Mouse (Mus musculus) CH12.LX (cell line): Measurements from ENCODE around the gene Dpy19l3. TPM values are rescaled to one million over a fixed set of nuclear protein-coding genes. Genes with fewer than 3 reads are reported as not detected.

Source experiments
- DNase-seq: peaks from one replicate; pipeline ENCODE4 v3.0.0-alpha.2; 2013; ENCODE audit errors: extremely low read depth
- H3K27ac ChIP-seq: 2 replicates; pipeline ENCODE4 v1.5.1; 2012; ENCODE audit warnings: low read depth, mild to moderate bottlenecking, control low read depth, moderate library complexity; ENCODE audit not compliant: insufficient read depth
- H3K27me3 ChIP-seq: replicated peaks from 2 replicates; pipeline ENCODE3; 2012; ENCODE audit warnings: inconsistent platforms
- H3K36me3 ChIP-seq, 2 experiments: replicated peaks in 1 of 2; 2 replicates each; pipeline versions ENCODE3 to v1.6.1; 2012; ENCODE audit warnings: inconsistent platforms in 1 of 2, low read length in 1 of 2, mild to moderate bottlenecking in 1 of 2, mixed read lengths in 1 of 2, moderate library complexity in 1 of 2; ENCODE audit not compliant: control insufficient read depth in 1 of 2, insufficient read depth in 1 of 2
- H3K4me1 ChIP-seq, 2 experiments: 2 replicates each; pipeline ENCODE4 v1.6.1; 2012; ENCODE audit warnings: inconsistent platforms in 1 of 2, moderate library complexity in 1 of 2; ENCODE audit not compliant: insufficient read depth in 2 of 2, control insufficient read depth in 1 of 2
- H3K4me2 ChIP-seq: 2 replicates; pipeline ENCODE4 v1.6.1; 2012; ENCODE audit warnings: low read depth, mild to moderate bottlenecking, control low read depth; ENCODE audit not compliant: poor library complexity, insufficient read depth, severe bottlenecking
- H3K4me3 ChIP-seq, 3 experiments: fragments of 150-350 bp in 1 of 3; sonication (generic) in 1 of 3; replicated peaks in 1 of 3; 2 replicates each; pipeline versions ENCODE3 to v1.5.1; 2011 to 2012; ENCODE audit warnings: low read depth in 2 of 3, low read length in 2 of 3, mild to moderate bottlenecking in 2 of 3, moderate library complexity in 2 of 3, control low read depth in 1 of 3, improper control_type of control experiment in 1 of 3, inconsistent platforms in 1 of 3, mixed read lengths in 1 of 3; ENCODE audit not compliant: poor library complexity in 1 of 3
- H3K79me2 ChIP-seq: replicated peaks from 2 replicates; pipeline ENCODE4 v1.6.1; 2012; ENCODE audit warnings: mild to moderate bottlenecking, moderate library complexity; ENCODE audit not compliant: control insufficient read depth, poor library complexity, insufficient read depth, severe bottlenecking; ENCODE audit errors: extremely low read depth
- H3K9ac ChIP-seq: 2 replicates; pipeline ENCODE4 v1.6.1; 2012; ENCODE audit warnings: low read depth, mild to moderate bottlenecking, control low read depth, moderate library complexity; ENCODE audit not compliant: insufficient read depth
- H3K9me3 ChIP-seq: replicated peaks from 2 replicates; pipeline ENCODE3; 2012; ENCODE audit warnings: low read length, inconsistent platforms, mixed read lengths
- BHLHE40 ChIP-seq: IDR thresholded peaks from 2 replicates; pipeline ENCODE4 v1.6.1; 2011; ENCODE audit warnings: mild to moderate bottlenecking, low read depth, low read length, improper control_type of control experiment
- CHD2 ChIP-seq: IDR thresholded peaks from 2 replicates; pipeline ENCODE4 v1.6.1; 2011; ENCODE audit warnings: low read length, improper control_type of control experiment
- CTCF ChIP-seq, 2 experiments: IDR thresholded peaks in 1 of 2; conservative IDR thresholded peaks in 1 of 2; 2 replicates each; pipeline ENCODE4 v1.5.1; 2011 to 2012; ENCODE audit warnings: low read depth in 2 of 2, low read length in 2 of 2, improper control_type of control experiment in 1 of 2, inconsistent platforms in 1 of 2, mild to moderate bottlenecking in 1 of 2, moderate library complexity in 1 of 2
- E2F4 ChIP-seq: IDR thresholded peaks from 2 replicates; pipeline ENCODE4 v1.6.1; 2011; ENCODE audit warnings: low read depth, low read length, improper control_type of control experiment; ENCODE audit not compliant: insufficient replicate concordance
- ELF1 ChIP-seq: IDR thresholded peaks from 2 replicates; pipeline ENCODE4 v1.6.1; 2014; ENCODE audit warnings: low read depth, mild to moderate bottlenecking, inconsistent platforms, low read length, improper control_type of control experiment
- GABPA ChIP-seq: IDR thresholded peaks from 2 replicates; pipeline ENCODE4 v1.6.1; 2012; ENCODE audit warnings: low read depth, low read length, improper control_type of control experiment, inconsistent platforms; ENCODE audit not compliant: insufficient replicate concordance
- JUN ChIP-seq: IDR thresholded peaks from 2 replicates; pipeline ENCODE4 v1.6.1; 2011; ENCODE audit warnings: low read depth, mild to moderate bottlenecking, low read length, improper control_type of control experiment, moderate library complexity; ENCODE audit not compliant: insufficient read depth
- JUND ChIP-seq: conservative IDR thresholded peaks from 2 replicates; pipeline ENCODE4 v1.6.1; 2011; ENCODE audit warnings: low read depth, low read length, improper control_type of control experiment
- MAFK ChIP-seq: IDR thresholded peaks from 2 replicates; pipeline ENCODE4 v1.6.1; 2011; ENCODE audit warnings: low read length, improper control_type of control experiment; ENCODE audit not compliant: insufficient replicate concordance
- MAZ ChIP-seq: IDR thresholded peaks from 2 replicates; pipeline ENCODE4 v1.6.1; 2012; ENCODE audit warnings: low read depth, mild to moderate bottlenecking, inconsistent platforms, low read length, improper control_type of control experiment, moderate library complexity
- PAX5 ChIP-seq: IDR thresholded peaks from 2 replicates; pipeline ENCODE4 v1.6.1; 2012; ENCODE audit warnings: low read length, inconsistent platforms, mixed read lengths
- SIN3A ChIP-seq: IDR thresholded peaks from 2 replicates; pipeline ENCODE4 v1.6.1; 2012; ENCODE audit warnings: low read length, improper control_type of control experiment, inconsistent platforms
- SMC3 ChIP-seq: IDR thresholded peaks from 2 replicates; pipeline ENCODE4 v1.6.1; 2011; ENCODE audit warnings: low read depth, low read length, improper control_type of control experiment
- TCF12 ChIP-seq: IDR thresholded peaks from 2 replicates; pipeline ENCODE4 v1.6.1; 2014; ENCODE audit warnings: low read depth, mild to moderate bottlenecking, inconsistent platforms, low read length, improper control_type of control experiment
- UBTF ChIP-seq: IDR thresholded peaks from 2 replicates; pipeline ENCODE4 v1.6.1; 2012; ENCODE audit warnings: low read depth, mild to moderate bottlenecking, inconsistent platforms, low read length, improper control_type of control experiment, moderate library complexity
- USF2 ChIP-seq: conservative IDR thresholded peaks from 2 replicates; pipeline ENCODE4 v1.6.1; 2011; ENCODE audit warnings: low read depth, low read length, improper control_type of control experiment
- ZC3H11A ChIP-seq: IDR thresholded peaks from 2 replicates; pipeline ENCODE4 v1.6.1; 2012; ENCODE audit warnings: low read depth, mild to moderate bottlenecking, inconsistent platforms, low read length, improper control_type of control experiment
- ZNF384 ChIP-seq: IDR thresholded peaks from 2 replicates; pipeline ENCODE4 v1.6.1; 2012; ENCODE audit warnings: low read depth, low read length, improper control_type of control experiment, inconsistent platforms
- dilution Hi-C: fragments of 300-500 bp; cut with MboI; formaldehyde crosslinking; loops from 2 replicates; pipeline ENCODE4 v1.14.3; 2020; ENCODE audit warnings: low sequenced_read_pairs; ENCODE audit not compliant: extremely low pct_unique_long_range_greater_than_20kb, extremely low pct_ligation_motif_present
- in situ Hi-C: fragments of 300-500 bp; cut with MboI; formaldehyde crosslinking; loops from 3 replicates; pipeline ENCODE4 v1.14.3; 2019; ENCODE audit warnings: low sequenced_read_pairs, low pct_ligation_motif_present, low pct_unique_long_range_greater_than_20kb, mixed read lengths
- polyA plus RNA-seq: library from polyadenylated mRNA; unstranded; fragments of >175 nt; gene quantifications from 2 replicates; pipeline ENCODE4 v1.2.1, GENCODE M21; 2012; ENCODE audit warnings: low read depth; ENCODE audit not compliant: insufficient read length
- total RNA-seq, 2 experiments: library from RNA; depleted of rRNA; stranded (reverse); fragments of 300-350 nt in 1 of 2; fragments of >200 nt in 1 of 2; gene quantifications; 2 replicates each; pipeline ENCODE4 v1.2.3; 2012 to 2014

Dpy19l3 gene
- total and polyA plus RNA-seq, 3 experiments: 5.0 to 18.3 (median 5.5) TPM

DNA sequence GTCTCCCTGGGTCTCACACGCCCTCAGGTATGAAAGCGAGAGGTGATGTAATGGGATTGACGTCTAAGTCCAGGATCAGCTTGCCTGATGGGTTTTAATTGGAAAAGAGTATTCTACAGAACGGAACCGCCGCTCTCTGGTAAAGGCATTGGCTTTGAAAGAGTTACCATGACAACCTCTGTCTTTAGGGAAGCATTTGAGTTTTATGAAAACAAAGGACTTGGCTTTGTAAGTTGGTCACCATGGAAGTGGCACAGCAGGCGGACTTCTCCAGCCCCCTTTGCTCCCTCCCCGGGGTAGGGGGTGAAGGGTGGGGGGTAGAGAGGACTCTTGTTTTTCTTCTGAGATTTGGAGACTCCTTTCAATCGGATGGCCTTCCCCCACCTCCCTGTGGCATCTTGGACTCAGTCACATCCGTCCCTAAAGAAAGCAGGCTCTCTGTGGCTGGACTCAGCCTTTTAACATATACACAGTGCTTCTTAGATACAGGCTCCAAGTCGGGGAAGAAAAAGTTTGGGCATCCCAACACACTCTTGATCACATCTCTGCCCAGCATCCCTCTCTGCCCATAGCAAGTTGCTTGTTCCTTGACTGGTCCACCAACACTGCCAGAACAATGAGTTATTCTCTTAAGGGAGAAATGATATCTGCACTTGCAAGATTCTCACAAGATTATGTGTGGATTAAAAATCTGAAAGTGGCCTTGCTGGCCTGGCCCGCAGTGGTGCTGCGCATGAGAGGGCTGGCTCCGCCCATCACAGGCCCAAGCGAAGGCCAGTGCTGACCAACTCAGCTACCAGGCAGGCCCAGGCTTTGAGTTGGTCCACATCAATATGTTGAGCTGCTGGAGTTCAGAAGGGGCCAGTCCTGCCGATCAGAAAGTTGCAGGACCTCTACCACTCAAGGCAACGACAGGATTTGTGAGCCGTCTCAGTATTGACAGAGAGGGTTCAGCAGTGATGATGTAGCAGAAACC, 85.9 kb downstream of the Dpy19l3 start:
- dilution Hi-C loops: no loop called here
- no peaks in the 10 kb centered on the region for H3K79me2 ChIP-seq
- no peaks in the 10 kb centered on the region for H3K4me1 ChIP-seq
- no peaks in the 10 kb centered on the region for H3K9me3 ChIP-seq
- H3K9ac ChIP-seq: no peak overlapping the region
- no peak overlapping the region for H3K4me3 ChIP-seq
- no peak overlapping the region for H3K27ac ChIP-seq
- H3K27me3 ChIP-seq: no peaks in the 10 kb centered on the region
- no peak overlapping the region for H3K4me2 ChIP-seq
- no peak for DNase-seq
- in situ Hi-C loops: loop anchor here (25.0 kb wide), 1 partner anchor 1694 kb away; no protein-coding TSS in a partner anchor
- no peaks in the 10 kb centered on the region for H3K36me3 ChIP-seq
- TF ChIP-seq USF2 (no peak), CTCF (conservative IDR thresholded peaks at IDR 0.05 in 1 of 2, IDR thresholded peaks at IDR 0.05 in 1 of 2; ENCODE audit: low read depth in 2 of 2, low read length in 2 of 2) (no peak), SIN3A (no peak)
- TF ChIP-seq, all 38 proteins: peak for 0

DNA sequence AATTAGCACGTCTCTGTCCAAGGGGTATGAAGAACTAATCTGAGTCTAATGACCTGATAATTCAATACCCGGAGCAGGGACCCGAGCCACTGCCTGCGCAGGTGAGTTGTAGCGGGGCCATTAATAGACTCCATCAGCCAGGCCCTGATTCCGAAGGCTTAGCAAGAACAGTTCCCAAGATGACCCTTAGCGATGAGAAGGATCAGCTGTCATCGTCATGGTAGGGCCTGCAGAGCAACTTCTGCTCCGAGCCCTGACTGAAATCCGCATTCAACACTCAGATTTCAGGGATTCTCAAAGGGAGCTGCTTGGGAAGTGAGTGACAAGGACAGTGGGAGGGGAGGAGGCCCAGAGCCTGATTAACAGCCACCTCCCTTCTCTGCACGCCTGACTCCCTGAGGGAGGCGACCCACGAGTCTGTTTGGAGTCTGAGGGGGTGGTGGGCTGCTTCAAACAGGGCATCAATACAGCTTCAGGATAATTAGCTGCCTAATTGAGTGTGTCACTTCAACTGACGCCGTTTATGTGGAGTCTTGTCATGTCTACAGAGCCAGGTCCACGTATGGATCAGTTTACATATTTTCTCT, 90.4 kb downstream of the Dpy19l3 start:
- DNase-seq: no peak
- no peaks in the 10 kb centered on the region for H3K4me1 ChIP-seq
- no peak overlapping the region for H3K27ac ChIP-seq
- H3K4me2 ChIP-seq: no peak overlapping the region
- H3K9ac ChIP-seq: no peak overlapping the region
- dilution Hi-C loops (no loop called here), in situ Hi-C loops (loop anchor here (25.0 kb wide), 1 partner anchor 1698 kb away; no protein-coding TSS in a partner anchor)
- TF ChIP-seq USF2 (no peak), ELF1 (no peak), MAFK (no peak), JUND (no peak), PAX5 (no peak), UBTF (no peak), MAZ (no peak), BHLHE40 (no peak), JUN (no peak), ZNF384 (no peak), TCF12 (no peak), ZC3H11A (no peak), E2F4 (no peak), SMC3 (no peak), CHD2 (no peak), CTCF (conservative IDR thresholded peaks at IDR 0.05 in 1 of 2, IDR thresholded peaks at IDR 0.05 in 1 of 2; ENCODE audit: low read depth in 2 of 2, low read length in 2 of 2) (no peak), GABPA (no peak)
- no peak overlapping the region for H3K4me3 ChIP-seq
- peaks cover 4% of the 10 kb centered on the region for H3K9me3 ChIP-seq
- no peaks in the 10 kb centered on the region for H3K79me2 ChIP-seq
- no peaks in the 10 kb centered on the region for H3K27me3 ChIP-seq
- H3K36me3 ChIP-seq: no peaks in the 10 kb centered on the region
